Mouse (Mus musculus) heart, embryonic 16.5 days (tissue): ENCODE results near the gene Stat1. TPM values are rescaled to one million over a fixed set of nuclear protein-coding genes. Genes with fewer than 3 reads are reported as not detected.
A peak's percentile ranks its signal among the peaks of the same experiment; 100 is the strongest.

ENCODE experiments used
- ATAC-seq: fragments of 200-750 bp; cut with Nextera tagmentation; replicated peaks from 2 replicates; pipeline ENCODE4 v1.8.0; 2017; ENCODE audit warnings: moderate number of reproducible peaks; ENCODE audit not compliant: insufficient read depth, low FRiP score; ENCODE audit errors: extremely low read depth
- H3K27ac ChIP-seq: fragments of 300-500 bp; sonication (generic); 2 replicates; pipeline ENCODE4 v1.5.1; 2014; ENCODE audit warnings: mild to moderate bottlenecking, low read length, control low read depth, moderate library complexity
- H3K27me3 ChIP-seq: fragments of 300-500 bp; sonication (generic); 2 replicates; pipeline ENCODE4 v1.6.1; 2014; ENCODE audit warnings: low read length, mixed read lengths; ENCODE audit not compliant: control insufficient read depth, insufficient read depth
- H3K36me3 ChIP-seq: fragments of 300-500 bp; sonication (generic); 2 replicates; pipeline ENCODE4 v1.6.1; 2014; ENCODE audit not compliant: control insufficient read depth, insufficient read depth
- H3K4me1 ChIP-seq: fragments of 300-500 bp; sonication (generic); 2 replicates; pipeline ENCODE4 v1.6.1; 2014; ENCODE audit warnings: low read length, mixed read lengths; ENCODE audit not compliant: control insufficient read depth, insufficient read depth
- H3K4me2 ChIP-seq: fragments of 300-500 bp; sonication (generic); 2 replicates; pipeline ENCODE4 v1.6.1; 2014; ENCODE audit warnings: low read depth, mild to moderate bottlenecking, control low read depth, low read length
- H3K4me3 ChIP-seq: fragments of 300-500 bp; sonication (generic); 2 replicates; pipeline ENCODE4 v1.5.1; 2014; ENCODE audit warnings: mild to moderate bottlenecking, control low read depth, low read length
- H3K9ac ChIP-seq: fragments of 300-500 bp; sonication (generic); 2 replicates; pipeline ENCODE4 v1.6.1; 2014; ENCODE audit warnings: low read length, control low read depth
- H3K9me3 ChIP-seq: fragments of 300-500 bp; sonication (generic); replicated peaks from 2 replicates; pipeline ENCODE4 v1.6.1; 2016; ENCODE audit warnings: low read length; ENCODE audit not compliant: control insufficient read depth
- WGBS: fragments of 180-500 bp; shearing (Covaris S2); extraction: QIAGEN DNeasy Blood & Tissue Kit; methylation state at CpG from one replicate; pipeline ENCODE4 v1.1.7; 2014; 5-methylcytosine and 5-hydroxymethylcytosine counted together
- polyA plus RNA-seq: library from polyadenylated mRNA; unstranded; fragments of >200 nt; fragmentation: Nextera tagmentation; extraction: Ambion mirVana; gene quantifications from 2 replicates; pipeline ENCODE4 v1.2.1, GENCODE M21; 2015

The Stat1 gene
- polyA plus RNA-seq, 1 experiment from 2014 or later: 50.3 TPM

DNA sequence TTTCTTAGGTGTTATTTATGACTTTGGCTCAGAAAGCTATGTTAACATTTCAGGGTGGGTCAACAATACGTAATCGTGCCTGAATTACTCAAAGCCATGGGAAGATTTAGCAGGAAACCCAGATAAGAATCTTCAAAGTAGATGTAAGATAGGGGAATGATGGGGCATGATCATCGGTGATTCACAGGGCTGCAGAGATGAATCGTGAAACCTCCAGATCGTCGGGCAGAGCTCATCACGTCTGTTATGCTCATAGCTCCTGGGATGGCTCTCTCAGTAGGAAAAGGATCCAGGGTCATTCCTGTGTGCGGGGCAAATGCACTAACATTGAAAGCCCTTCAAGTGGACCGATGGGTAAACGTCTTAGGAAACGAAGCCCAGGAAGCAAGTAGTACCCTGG, 12.0 kb upstream of the Stat1 start:
- Histone ChIP-seq H3K9me3 (no peaks in the 10 kb centered on the region), H3K27ac (no peak overlapping the region), H3K27me3 (no peaks in the 10 kb centered on the region), H3K4me2 (no peak overlapping the region), H3K9ac (no peak overlapping the region), H3K4me3 (no peak overlapping the region), H3K4me1 (no peaks in the 10 kb centered on the region), H3K36me3 (no peaks in the 10 kb centered on the region)
- no peak for ATAC-seq
- WGBS: 87% methylated on average over 11 of the region's 11 CpGs

DNA sequence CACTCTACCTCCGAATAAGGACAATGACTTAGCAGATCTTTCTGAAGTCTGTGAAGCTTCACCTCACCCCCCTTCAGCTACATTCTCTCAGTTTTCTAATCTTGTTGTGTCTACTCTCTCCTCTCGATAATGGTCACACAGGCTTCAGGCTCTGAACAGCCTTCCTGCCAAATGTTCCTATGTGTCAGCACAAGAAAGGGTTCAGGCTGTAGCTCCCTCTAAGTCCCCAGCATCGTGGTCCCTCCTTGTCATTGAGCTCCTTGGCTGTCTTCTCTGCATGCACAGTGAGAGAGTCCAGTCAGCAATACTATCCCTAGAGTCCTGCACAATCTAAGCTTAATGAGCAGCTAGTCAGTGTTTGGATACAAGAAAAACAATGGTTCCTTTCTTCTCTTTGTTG, 8.0 kb upstream of the Stat1 start:
- H3K9ac ChIP-seq: no peak overlapping the region
- no peaks in the 10 kb centered on the region for H3K36me3 ChIP-seq
- peaks cover 5% of the 10 kb centered on the region for H3K4me1 ChIP-seq
- no peak overlapping the region for H3K27ac ChIP-seq
- no peak overlapping the region for H3K4me2 ChIP-seq
- ATAC-seq: no peak
- no peaks in the 10 kb centered on the region for H3K9me3 ChIP-seq
- no peaks in the 10 kb centered on the region for H3K27me3 ChIP-seq
- H3K4me3 ChIP-seq: no peak overlapping the region
- WGBS: 42% methylated on average over 3 of the region's 3 CpGs

DNA sequence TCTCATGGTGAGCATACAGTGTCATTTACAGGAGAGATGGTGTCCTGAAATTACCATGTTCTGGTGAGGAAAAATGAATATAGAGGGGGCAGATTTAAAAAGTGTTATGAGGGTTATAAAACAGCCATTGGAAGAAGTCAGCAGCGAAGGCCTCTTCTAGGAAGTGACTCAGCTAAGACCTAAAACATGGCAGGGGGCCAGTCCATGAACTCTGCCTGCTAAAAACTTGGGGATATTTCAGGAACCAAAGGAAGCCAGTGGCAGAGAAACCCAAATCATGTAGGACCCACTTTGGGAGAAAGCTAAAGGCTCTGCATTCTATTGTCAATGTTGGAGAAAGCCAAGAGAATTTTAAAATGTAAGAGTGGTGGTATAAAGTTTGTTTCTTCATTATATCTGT, 6.9 kb upstream of the Stat1 start:
- Histone ChIP-seq H3K9me3 (no peaks in the 10 kb centered on the region), H3K4me3 (no peak overlapping the region), H3K36me3 (no peaks in the 10 kb centered on the region), H3K4me1 (peaks cover 5% of the 10 kb centered on the region), H3K9ac (no peak overlapping the region), H3K27ac (no peak overlapping the region), H3K27me3 (no peaks in the 10 kb centered on the region), H3K4me2 (no peak overlapping the region)
- ATAC-seq: no peak
- WGBS: 76% methylated on average over 1 of the region's 1 CpGs

DNA sequence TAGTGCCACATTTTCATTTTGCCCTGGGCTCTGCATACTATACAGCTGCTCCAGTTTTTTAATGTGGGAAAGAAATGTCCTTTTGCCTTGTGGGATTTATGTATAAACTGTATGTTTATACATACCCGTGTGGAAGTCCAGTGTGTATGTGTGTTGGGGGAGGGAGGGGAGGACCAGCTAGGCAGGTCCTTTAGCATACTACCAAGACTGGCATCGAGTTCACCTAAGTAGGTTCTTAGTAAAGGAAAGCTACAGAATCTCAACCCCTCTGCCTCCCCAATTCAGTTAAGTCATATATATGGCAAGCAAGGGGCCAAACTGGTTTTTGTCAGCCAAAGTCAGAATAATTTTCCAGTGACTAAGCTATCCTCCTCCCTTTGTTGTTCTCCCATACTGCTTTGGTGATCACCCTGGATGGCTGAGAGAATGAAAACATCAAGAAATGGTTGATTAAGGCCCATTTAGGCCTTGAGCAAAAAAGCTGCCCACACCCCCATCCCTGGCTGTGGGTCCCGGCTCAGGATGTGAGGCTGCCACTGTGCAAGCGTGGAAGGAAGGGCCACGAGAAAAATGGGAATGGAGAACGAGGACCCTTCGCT, 6.1 kb upstream of the Stat1 start:
- ATAC-seq: peak; percentile 4; the same call in 1 of the 2 replicates
- Histone ChIP-seq H3K27me3 (no peaks in the 10 kb centered on the region), H3K27ac (peak overlapping the region; percentile 88), H3K36me3 (no peaks in the 10 kb centered on the region), H3K4me2 (peak overlapping the region; percentile 92), H3K4me1 (peaks cover 5% of the 10 kb centered on the region), H3K9ac (peak overlapping the region; percentile 82), H3K4me3 (peak overlapping the region; percentile 57), H3K9me3 (no peaks in the 10 kb centered on the region)
- 20% methylated on average over 7 of the region's 7 CpGs for WGBS

DNA sequence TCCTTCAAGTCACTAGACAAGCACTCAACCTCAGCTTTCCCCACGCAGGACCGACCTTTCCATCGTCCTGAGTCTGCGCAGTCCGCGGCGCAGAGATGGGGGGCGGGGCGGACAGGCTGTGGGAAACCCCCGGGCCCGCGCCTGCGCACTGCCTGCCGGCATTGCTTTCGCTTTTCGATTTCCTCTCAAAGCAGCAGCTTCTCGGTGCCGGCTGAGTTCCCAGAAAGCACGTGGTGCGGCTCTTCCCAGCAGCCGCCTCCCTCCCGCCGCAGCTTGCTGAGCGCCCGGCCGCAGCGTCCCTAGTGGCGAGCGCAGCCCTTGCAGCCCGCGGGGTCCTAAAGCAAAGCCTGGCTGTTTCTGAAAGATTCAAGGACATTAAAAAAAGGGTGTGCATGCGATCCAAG, 5.6 kb upstream of the Stat1 start:
- WGBS: 1% methylated on average over 32 of the region's 32 CpGs
- peaks cover 5% of the 10 kb centered on the region for H3K4me1 ChIP-seq
- peak overlapping the region; percentile 92 for H3K4me2 ChIP-seq
- peak; percentile 93 for ATAC-seq
- H3K27me3 ChIP-seq: no peaks in the 10 kb centered on the region
- peak overlapping the region; percentile 88 for H3K27ac ChIP-seq
- peak overlapping the region; percentile 82 for H3K9ac ChIP-seq
- H3K9me3 ChIP-seq: no peaks in the 10 kb centered on the region
- peak overlapping the region; percentile 57 for H3K4me3 ChIP-seq
- no peaks in the 10 kb centered on the region for H3K36me3 ChIP-seq

DNA sequence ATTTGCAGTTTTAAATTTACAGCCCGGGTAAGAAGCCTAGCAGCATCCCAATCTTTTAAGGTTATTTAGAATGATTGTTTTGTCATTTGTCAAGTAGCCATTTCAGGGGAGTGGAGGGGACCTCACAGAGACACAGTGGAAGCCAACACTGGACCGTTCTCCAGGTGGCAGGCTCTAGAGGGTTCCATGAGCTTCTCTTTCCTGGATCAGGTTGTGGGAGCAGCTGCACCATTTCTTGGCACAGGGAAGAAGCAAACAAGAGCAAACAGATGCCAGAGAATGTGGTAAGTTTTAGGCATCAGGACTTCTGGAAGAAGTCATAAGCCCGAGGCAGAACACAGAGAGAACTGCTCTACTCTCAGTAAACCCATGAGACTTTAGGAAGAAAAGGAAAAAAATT, 2.8 kb upstream of the Stat1 start:
- WGBS: 75% methylated on average over 3 of the region's 3 CpGs
- H3K4me3 ChIP-seq: no peak overlapping the region
- H3K27ac ChIP-seq: no peak overlapping the region
- no peaks in the 10 kb centered on the region for H3K9me3 ChIP-seq
- ATAC-seq: no peak
- H3K4me2 ChIP-seq: no peak overlapping the region
- H3K4me1 ChIP-seq: peaks cover 15% of the 10 kb centered on the region
- no peak overlapping the region for H3K9ac ChIP-seq
- H3K27me3 ChIP-seq: no peaks in the 10 kb centered on the region
- H3K36me3 ChIP-seq: no peaks in the 10 kb centered on the region

DNA sequence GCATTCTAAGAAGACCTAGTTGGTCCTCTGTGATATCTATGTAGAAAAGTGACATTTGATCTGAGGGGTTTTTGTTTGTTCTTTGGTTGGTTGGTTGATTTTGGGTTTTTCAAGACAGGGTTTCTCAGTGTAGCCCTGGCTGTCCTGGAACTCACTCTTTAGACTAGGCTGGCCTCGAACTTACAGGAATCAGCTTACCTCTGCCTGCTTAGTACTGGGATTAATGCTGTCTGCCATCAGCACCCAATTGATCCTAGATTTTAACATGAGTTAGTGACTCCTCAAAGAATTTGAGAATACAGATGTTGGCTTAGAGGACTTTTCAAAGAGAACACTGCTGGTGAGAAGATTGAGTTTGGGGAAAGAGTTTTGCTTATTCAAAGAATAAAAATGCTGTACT, 1.5 kb upstream of the Stat1 start:
- H3K36me3 ChIP-seq: no peaks in the 10 kb centered on the region; the same call in 1 of the 2 replicates
- WGBS: 96% methylated on average over 1 of the region's 1 CpGs
- no peak for ATAC-seq

DNA sequence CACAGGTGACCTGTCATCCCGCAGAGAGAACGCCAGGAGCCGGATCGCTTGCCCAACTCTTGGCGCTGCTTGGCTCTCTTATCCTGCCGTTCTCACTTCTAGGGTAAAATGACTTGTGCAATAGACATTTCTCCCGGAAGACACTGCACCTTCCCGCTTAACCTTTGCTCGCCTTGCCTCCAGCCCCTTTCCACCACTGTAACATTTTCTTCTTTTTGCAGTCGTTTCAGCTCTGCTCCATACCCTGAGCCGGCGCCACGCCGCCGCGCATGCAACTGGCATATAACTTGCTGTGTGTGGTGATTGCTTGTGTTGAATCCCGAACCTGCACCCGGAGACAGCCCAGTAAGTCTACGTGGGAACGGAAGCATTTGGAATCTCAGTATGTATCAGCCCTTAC, 451 bp downstream of the Stat1 start:
- Histone ChIP-seq H3K4me3 (peak overlapping the region; percentile 75), H3K36me3 (peaks cover 6% of the 10 kb centered on the region; the same call in 1 of the 2 replicates), H3K9me3 (no peaks in the 10 kb centered on the region), H3K4me1 (peaks cover 10% of the 10 kb centered on the region), H3K9ac (peak overlapping the region; percentile 78), H3K4me2 (peak overlapping the region; percentile 80), H3K27ac (peak overlapping the region; percentile 62), H3K27me3 (no peaks in the 10 kb centered on the region)
- 0 out of 2 replicates have a peak, but pooled peaks have one; percentile 23 for ATAC-seq
- under 1% methylated on average over 20 of the region's 20 CpGs for WGBS

More for the DNA sequence above, 1.5 kb upstream of the Stat1 start:
- H3K4me2 ChIP-seq: no peak overlapping the region
- no peak overlapping the region for H3K9ac ChIP-seq
- H3K4me1 ChIP-seq: peaks cover 15% of the 10 kb centered on the region
- no peaks in the 10 kb centered on the region for H3K27me3 ChIP-seq
- no peak overlapping the region for H3K4me3 ChIP-seq
- H3K9me3 ChIP-seq: no peaks in the 10 kb centered on the region
- no peak overlapping the region for H3K27ac ChIP-seq

DNA sequence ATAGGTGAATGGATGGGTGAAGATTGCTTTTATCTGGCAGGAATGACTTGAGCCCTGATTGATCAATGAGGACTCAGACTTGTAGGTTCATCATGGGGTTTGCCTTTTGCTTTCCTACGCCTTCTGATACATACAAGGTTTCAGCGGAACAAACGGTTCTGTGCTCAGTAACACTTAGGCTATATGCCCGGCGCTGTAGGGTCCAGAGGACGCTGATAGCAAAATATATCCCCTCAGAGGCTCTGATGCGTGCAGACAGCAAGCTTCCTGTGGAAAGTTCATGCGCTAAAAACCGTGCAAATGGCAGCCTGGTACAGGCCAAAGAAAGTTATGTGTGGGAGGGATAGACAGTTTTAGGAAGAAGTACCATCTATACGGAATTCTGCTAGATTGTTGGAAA, 951 bp downstream of the Stat1 start:
- Histone ChIP-seq H3K4me3 (peak overlapping the region; percentile 75), H3K27ac (peak overlapping the region; percentile 62; the same call in 1 of the 2 replicates), H3K9me3 (no peaks in the 10 kb centered on the region), H3K36me3 (peaks cover 6% of the 10 kb centered on the region; the same call in 1 of the 2 replicates), H3K9ac (peak overlapping the region; percentile 78), H3K4me2 (peak overlapping the region; percentile 80), H3K4me1 (peaks cover 10% of the 10 kb centered on the region), H3K27me3 (no peaks in the 10 kb centered on the region)
- no peak for ATAC-seq
- WGBS: 24% methylated on average over 10 of the region's 10 CpGs
